19 mouse cellular contexts compared by ENCODE assay signal in genomic region chr14:120685877-120686276, GRCm38 (mm10).
A peak's percentile ranks its signal among the peaks of the same experiment; 100 is the strongest.
DNase-seq lines count a peak whose midpoint lies in the region; ATAC-seq lines count a peak whose summit lies in the region.
"Had no signal": no experiment of that assay in that cellular context is flagged by ENCODE, and none has a peak within 500 bp of the region (broad histone marks: within the 10 kb centered on the region; RNA-seq: fewer than 3 reads in every experiment).

No protein-coding gene starts in this region.

- H3K4me3 ChIP-seq in hindbrain, embryonic 15.5 days: no peak overlapping the region
- H3K4me3 ChIP-seq in hindbrain, embryonic 12.5 days: no peak overlapping the region
- H3K4me3 ChIP-seq: embryonic facial prominence, embryonic 13.5 days; heart, embryonic 10.5 days; lung, embryonic 15.5 days had no signal

- H3K9me3 ChIP-seq in hindbrain, embryonic 15.5 days: no peaks in the 10 kb centered on the region
- no peaks in the 10 kb centered on the region for H3K9me3 ChIP-seq in hindbrain, embryonic 12.5 days (replicated peaks)
- H3K9me3 ChIP-seq: embryonic facial prominence, embryonic 13.5 days; heart, embryonic 10.5 days; lung, embryonic 15.5 days had no signal

- no peak for ATAC-seq in hindbrain, embryonic 15.5 days (ENCODE audit: low FRiP score, low read depth)
- no peak for ATAC-seq in hindbrain, embryonic 12.5 days (ENCODE audit: low FRiP score)
- peak; percentile 80 for ATAC-seq in megakaryocyte, adult 5-6 weeks (ENCODE audit: poor library complexity, severe bottlenecking)
- ATAC-seq: forebrain, embryonic 14.5 days; intestine, postnatal 0 days had no signal

- 0 out of 2 replicates have a peak overlapping the region, but pooled peaks have one; percentile 45 for H3K27ac ChIP-seq in hindbrain, embryonic 15.5 days (replicated peaks)
- no peak overlapping the region for H3K27ac ChIP-seq in hindbrain, embryonic 12.5 days
- H3K27ac ChIP-seq: embryonic facial prominence, embryonic 13.5 days; heart, embryonic 10.5 days; lung, embryonic 15.5 days had no signal

- H3K36me3 ChIP-seq in hindbrain, embryonic 15.5 days: no peaks in the 10 kb centered on the region
- H3K36me3 ChIP-seq in hindbrain, embryonic 12.5 days: no peaks in the 10 kb centered on the region
- H3K36me3 ChIP-seq: embryonic facial prominence, embryonic 13.5 days; heart, embryonic 10.5 days; lung, embryonic 15.5 days had no signal

- no peak overlapping the region for H3K9ac ChIP-seq in hindbrain, embryonic 15.5 days
- H3K9ac ChIP-seq in hindbrain, embryonic 12.5 days: no peak overlapping the region
- H3K9ac ChIP-seq: embryonic facial prominence, embryonic 13.5 days; lung, embryonic 15.5 days had no signal

- 86% methylated on average over 7 of the region's 7 CpGs for WGBS in hindbrain, embryonic 15.5 days
- WGBS in hindbrain, embryonic 12.5 days: 88% methylated on average over 7 of the region's 7 CpGs

- no peaks in the 10 kb centered on the region for H3K27me3 ChIP-seq in hindbrain, embryonic 15.5 days
- no peaks in the 10 kb centered on the region for H3K27me3 ChIP-seq in hindbrain, embryonic 12.5 days
- H3K27me3 ChIP-seq: embryonic facial prominence, embryonic 13.5 days; lung, embryonic 15.5 days had no signal

- H3K4me1 ChIP-seq in hindbrain, embryonic 15.5 days (replicated peaks): no peaks in the 10 kb centered on the region
- no peaks in the 10 kb centered on the region for H3K4me1 ChIP-seq in hindbrain, embryonic 12.5 days
- H3K4me1 ChIP-seq: embryonic facial prominence, embryonic 13.5 days; heart, embryonic 10.5 days had no signal

- peak; percentile 23 to 36 for DNase-seq in spleen, postnatal 36 days (ENCODE audit: low spot score in 2 of 2)
- no peak for DNase-seq in spleen, postnatal 4 days (ENCODE audit: low spot score in 2 of 2)
- peak; percentile 26 to 44 for DNase-seq in thymus, postnatal 36 days
- DNase-seq in layer of hippocampus, postnatal 14 days (ENCODE audit: low spot score in 2 of 2): no peak
- no peak for DNase-seq in adrenal gland, postnatal 10 days
- DNase-seq: adrenal gland, adult 8-10 months; cerebellum, adult 9-10 months; gastrocnemius, postnatal 25 days; heart, postnatal 10 days had no signal

- no peak overlapping the region for H3K4me2 ChIP-seq in hindbrain, embryonic 15.5 days
- no peak overlapping the region for H3K4me2 ChIP-seq in hindbrain, embryonic 12.5 days (replicated peaks)
- H3K4me2 ChIP-seq: embryonic facial prominence, embryonic 13.5 days; liver, embryonic 11.5 days; lung, embryonic 15.5 days; midbrain, embryonic 11.5 days had no signal

Comparison
In these comparisons a context has a peak if more than half of its experiments do, and no peak if none do; other contexts are left out.
1. DNase-seq: peak in spleen, postnatal 36 days (2 of 2) and thymus, postnatal 36 days (2 of 2); none in spleen, postnatal 4 days (0 of 2), layer of hippocampus, postnatal 14 days (0 of 2) and adrenal gland, postnatal 10 days (single experiment).